Mouse (Mus musculus) myocyte (in vitro differentiated cells): ENCODE data around the gene Igfbp2. TPM values are rescaled to one million over a fixed set of nuclear protein-coding genes. Genes with fewer than 3 reads are reported as not detected.

Source experiments
- H3K27me3 ChIP-seq: one replicate; pipeline ENCODE4 v1.6.1; 2011; ENCODE audit not compliant: control insufficient read depth, insufficient read depth, insufficient read length
- H3K36me3 ChIP-seq: one replicate; pipeline ENCODE4 v1.6.1; 2011; ENCODE audit not compliant: control insufficient read depth, insufficient read depth
- H3K4me2 ChIP-seq: one replicate; pipeline ENCODE4 v1.6.1; 2011; ENCODE audit warnings: low read depth, control low read depth
- H3K4me3 ChIP-seq: one replicate; pipeline ENCODE4 v1.5.1; 2011; ENCODE audit warnings: mild to moderate bottlenecking, control low read depth, moderate library complexity
- H3K79me2 ChIP-seq: one replicate; pipeline ENCODE4 v1.6.1; 2011; ENCODE audit not compliant: control insufficient read depth, insufficient read depth
- H3ac ChIP-seq: one replicate; pipeline ENCODE4 v1.6.1; 2011; ENCODE audit not compliant: control insufficient read depth, insufficient read length
- CEBPB ChIP-seq: IDR thresholded peaks from 2 replicates; pipeline ENCODE4 v1.6.1; 2011; ENCODE audit warnings: mild to moderate bottlenecking, moderate library complexity; ENCODE audit not compliant: poor library complexity, insufficient read depth, severe bottlenecking
- E2F4 ChIP-seq: IDR thresholded peaks from one replicate; pipeline ENCODE4 v1.6.1; 2011; ENCODE audit warnings: mild to moderate bottlenecking, control low read depth, moderate library complexity; ENCODE audit not compliant: insufficient read depth
- MAX ChIP-seq: IDR thresholded peaks from one replicate; pipeline ENCODE4 v1.6.1; 2011; ENCODE audit warnings: low read depth, mild to moderate bottlenecking, control low read depth
- MYOD1 ChIP-seq, 3 experiments: IDR thresholded peaks; one replicate each; pipeline ENCODE4 v1.6.1; 2011; ENCODE audit warnings: control low read depth in 2 of 3, low read depth in 2 of 3, mild to moderate bottlenecking in 2 of 3, moderate library complexity in 1 of 3; ENCODE audit not compliant: insufficient read length in 2 of 3, control insufficient read depth in 1 of 3
- MYOG ChIP-seq, 3 experiments: IDR thresholded peaks; one replicate each; pipeline ENCODE4 v1.6.1; 2011; ENCODE audit warnings: control low read depth in 2 of 3, low read depth in 2 of 3, mild to moderate bottlenecking in 2 of 3; ENCODE audit not compliant: insufficient read length in 2 of 3, control insufficient read depth in 1 of 3, insufficient read depth in 1 of 3
- POLR2A ChIP-seq: IDR thresholded peaks from one replicate; pipeline ENCODE4 v1.6.1; 2011; ENCODE audit warnings: low read depth, mild to moderate bottlenecking, control low read depth, moderate library complexity; ENCODE audit not compliant: insufficient read length
- POLR2AphosphoS2 ChIP-seq: IDR thresholded peaks from one replicate; pipeline ENCODE4 v1.6.1; 2011; ENCODE audit warnings: low read depth, control low read depth; ENCODE audit not compliant: insufficient read length
- REST ChIP-seq: IDR thresholded peaks from one replicate; pipeline ENCODE4 v1.6.1; 2011; ENCODE audit warnings: mild to moderate bottlenecking, control low read depth, moderate library complexity; ENCODE audit not compliant: insufficient read depth, insufficient read length
- SRF ChIP-seq: IDR thresholded peaks from one replicate; pipeline ENCODE4 v1.6.1; 2011; ENCODE audit warnings: low read depth; ENCODE audit not compliant: control insufficient read depth, insufficient read length
- TCF12 ChIP-seq: IDR thresholded peaks from one replicate; pipeline ENCODE4 v1.6.1; 2011; ENCODE audit warnings: mild to moderate bottlenecking, control low read depth; ENCODE audit not compliant: poor library complexity, insufficient read depth, severe bottlenecking
- TCF3 ChIP-seq: IDR thresholded peaks from one replicate; pipeline ENCODE4 v1.6.1; 2011; ENCODE audit warnings: low read depth, control low read depth; ENCODE audit not compliant: insufficient read length
- USF1 ChIP-seq: IDR thresholded peaks from one replicate; pipeline ENCODE4 v1.6.1; 2011; ENCODE audit warnings: low read depth, mild to moderate bottlenecking, control low read depth, moderate library complexity
- polyA plus RNA-seq: library from polyadenylated mRNA; unstranded; fragments of >200 nt; fragmentation: generic; extraction: Trizol; gene quantifications from one replicate; pipeline ENCODE4 v1.2.1, GENCODE M21; 2012; ENCODE audit warnings: missing spikeins

Gene Igfbp2
- polyA plus RNA-seq, 1 experiment, result 83.7 TPM

GRCm38 (mm10) chr1:72790670-72791069 is 33.6 kb upstream of the Igfbp2 start:
- no peak overlapping the region for H3K4me3 ChIP-seq
- TF ChIP-seq E2F4 (no peak), POLR2AphosphoS2 (no peak), TCF3 (no peak), MAX (no peak), TCF12 (no peak), CEBPB (no peak), MYOD1 (IDR thresholded peaks at IDR 0.05; ENCODE audit: control insufficient read depth in 1 of 3, insufficient read length in 2 of 3, low read depth in 2 of 3) (no peak), MYOG (IDR thresholded peaks at IDR 0.05; ENCODE audit: control insufficient read depth in 1 of 3, insufficient read depth in 1 of 3, insufficient read length in 2 of 3, low read depth in 2 of 3) (no peak), USF1 (no peak), POLR2A (no peak), SRF (no peak), REST (no peak)
- no peaks in the 10 kb centered on the region for H3K27me3 ChIP-seq
- H3ac ChIP-seq, result no peak overlapping the region
- H3K79me2 ChIP-seq, result no peaks in the 10 kb centered on the region
- H3K4me2 ChIP-seq, result no peak overlapping the region
- no peaks in the 10 kb centered on the region for H3K36me3 ChIP-seq

GRCm38 (mm10) chr1:72791743-72792142 is 32.6 kb upstream of the Igfbp2 start:
- Histone ChIP-seq H3K79me2 (no peaks in the 10 kb centered on the region), H3K4me3 (no peak overlapping the region), H3K36me3 (no peaks in the 10 kb centered on the region), H3ac (no peak overlapping the region), H3K4me2 (no peak overlapping the region), H3K27me3 (no peaks in the 10 kb centered on the region)
- TF ChIP-seq POLR2A (no peak), POLR2AphosphoS2 (no peak)

GRCm38 (mm10) chr1:72792262-72792661 is 32.0 kb upstream of the Igfbp2 start:
- Histone ChIP-seq H3K4me3 (no peak overlapping the region), H3ac (no peak overlapping the region), H3K27me3 (no peaks in the 10 kb centered on the region), H3K36me3 (no peaks in the 10 kb centered on the region), H3K79me2 (no peaks in the 10 kb centered on the region), H3K4me2 (no peak overlapping the region)
- TF ChIP-seq MAX (no peak), TCF3 (no peak), MYOD1 (IDR thresholded peaks at IDR 0.05; ENCODE audit: control insufficient read depth in 1 of 3, insufficient read length in 2 of 3, low read depth in 2 of 3) (no peak), POLR2AphosphoS2 (no peak), TCF12 (no peak), USF1 (no peak), SRF (no peak), REST (no peak), POLR2A (no peak), E2F4 (no peak), CEBPB (no peak), MYOG (IDR thresholded peaks at IDR 0.05; ENCODE audit: control insufficient read depth in 1 of 3, insufficient read depth in 1 of 3, insufficient read length in 2 of 3, low read depth in 2 of 3) (no peak)

DNA sequence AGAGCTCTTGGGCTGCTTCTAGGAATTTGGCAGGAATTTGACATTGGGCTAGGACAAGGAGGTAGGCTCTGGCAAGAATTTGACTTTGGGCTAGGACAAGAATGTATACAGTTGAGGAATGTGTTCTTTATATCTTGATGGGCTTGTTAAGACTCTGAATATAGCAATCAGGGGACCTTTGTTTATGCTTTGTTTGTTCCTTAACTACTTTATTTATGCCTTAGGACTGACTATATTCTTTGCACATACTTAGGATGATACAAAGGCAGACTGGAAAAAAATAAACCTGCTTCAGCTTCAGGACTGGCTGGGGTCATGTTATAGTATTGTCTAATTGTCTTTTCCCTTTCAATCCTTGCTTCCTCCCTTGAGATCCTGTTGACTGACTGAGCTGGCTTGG is 31.1 kb upstream of the Igfbp2 start:
- H3K4me3 ChIP-seq, result no peak overlapping the region
- H3K36me3 ChIP-seq, result no peaks in the 10 kb centered on the region
- H3K4me2 ChIP-seq, result no peak overlapping the region
- H3K27me3 ChIP-seq, result no peaks in the 10 kb centered on the region
- TF ChIP-seq MYOD1 (IDR thresholded peaks at IDR 0.05; ENCODE audit: control insufficient read depth in 1 of 3, insufficient read length in 2 of 3, low read depth in 2 of 3), result no peak
- TF ChIP-seq REST, result no peak
- TF ChIP-seq POLR2AphosphoS2, result no peak
- no peak for TF ChIP-seq E2F4
- TF ChIP-seq POLR2A, result no peak
- no peak for TF ChIP-seq TCF3
- TF ChIP-seq MAX, result no peak
- no peak for TF ChIP-seq MYOG (IDR thresholded peaks at IDR 0.05; ENCODE audit: control insufficient read depth in 1 of 3, insufficient read depth in 1 of 3, insufficient read length in 2 of 3, low read depth in 2 of 3)
- TF ChIP-seq CEBPB, result no peak
- no peak for TF ChIP-seq USF1
- no peak for TF ChIP-seq TCF12
- TF ChIP-seq SRF, result no peak
- no peaks in the 10 kb centered on the region for H3K79me2 ChIP-seq
- H3ac ChIP-seq, result no peak overlapping the region

- no peak overlapping the region for H3ac ChIP-seq
- no peaks in the 10 kb centered on the region for H3K27me3 ChIP-seq
- no peak overlapping the region for H3K4me2 ChIP-seq
- H3K79me2 ChIP-seq, result no peaks in the 10 kb centered on the region
- H3K4me3 ChIP-seq, result no peak overlapping the region
- TF ChIP-seq TCF12 (no peak), CEBPB (no peak), USF1 (no peak), MAX (no peak), REST (no peak), POLR2AphosphoS2 (no peak), MYOD1 (IDR thresholded peaks at IDR 0.05; ENCODE audit: control insufficient read depth in 1 of 3, insufficient read length in 2 of 3, low read depth in 2 of 3) (no peak), TCF3 (no peak), E2F4 (no peak)
- no peaks in the 10 kb centered on the region for H3K36me3 ChIP-seq
Observed at GRCm38 (mm10) chr1:72796128-72796527, 28.2 kb upstream of the Igfbp2 start.
